Mouse (Mus musculus) bone marrow macrophage, adult 2 months (primary cell): ENCODE measurements at regions not wholly inside any gene's neighbourhood (a gene's known extent, or its start where the extent isn't known, plus 50 kb on each side); places are given as distances from the start of the nearest gene placed in this dataset.

ENCODE experiments used
- CTCF ChIP-seq: IDR thresholded peaks from 2 replicates; pipeline ENCODE4 v1.5.1; 2012; ENCODE audit warnings: low read depth, mild to moderate bottlenecking, low read length, moderate library complexity
- POLR2A ChIP-seq: IDR thresholded peaks from 2 replicates; pipeline ENCODE4 v1.6.1; 2012; ENCODE audit warnings: mild to moderate bottlenecking, low read depth, low read length, borderline replicate concordance

DNA sequence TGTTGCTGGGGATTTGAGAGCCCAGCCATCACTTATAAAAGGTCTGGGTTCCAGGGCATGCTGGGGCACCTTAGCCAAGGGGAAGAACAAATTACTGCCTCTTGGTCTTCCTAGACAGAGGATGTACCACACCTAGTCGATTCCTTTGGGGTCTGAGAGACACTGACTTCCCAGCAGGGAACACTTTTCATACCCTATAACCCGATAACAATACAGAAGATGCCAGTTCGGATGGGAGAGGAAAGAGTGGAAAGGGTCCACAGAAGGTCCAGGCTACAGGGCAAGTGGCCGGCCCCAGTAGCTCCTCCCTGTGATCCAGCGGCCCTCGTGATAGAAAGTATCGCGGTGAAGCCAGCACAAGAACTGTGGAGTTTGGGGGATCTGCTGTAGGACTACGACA is 150.8 kb downstream of the Setd4 start:
- TF ChIP-seq POLR2A (no peak), CTCF (no peak)
